Mouse (Mus musculus) thymus, adult 2 months (tissue): Measurements from ENCODE around the gene Ppp4r1. TPM values are rescaled to one million over a fixed set of nuclear protein-coding genes. Genes with fewer than 3 reads are reported as not detected.

Source experiments
- DNase-seq: peaks from one replicate; pipeline ENCODE4 v3.0.0; 2021
- H3K27ac ChIP-seq: fragments of 200-500 bp; 2 replicates; pipeline ENCODE4 v1.5.1; 2012; ENCODE audit warnings: low read length, control low read depth; ENCODE audit not compliant: control insufficient read depth, insufficient read depth
- H3K27me3 ChIP-seq: fragments of 200-500 bp; 2 replicates; pipeline ENCODE4 v1.6.1; 2012; ENCODE audit warnings: mild to moderate bottlenecking, low read length, moderate library complexity, mixed read lengths; ENCODE audit not compliant: control insufficient read depth, insufficient read depth
- H3K36me3 ChIP-seq: fragments of 200-500 bp; 2 replicates; pipeline ENCODE4 v1.6.1; 2012; ENCODE audit warnings: mild to moderate bottlenecking, low read length, moderate library complexity; ENCODE audit not compliant: control insufficient read depth, insufficient read depth
- H3K4me1 ChIP-seq: fragments of 200-500 bp; replicated peaks from 2 replicates; pipeline ENCODE4 v1.6.1; 2012; ENCODE audit warnings: low read length; ENCODE audit not compliant: control insufficient read depth, insufficient read depth
- H3K4me3 ChIP-seq: fragments of 200-500 bp; 2 replicates; pipeline ENCODE4 v1.5.1; 2012; ENCODE audit warnings: mild to moderate bottlenecking, low read length, control low read depth, moderate library complexity; ENCODE audit not compliant: control insufficient read depth, insufficient read depth
- CTCF ChIP-seq: fragments of 200-500 bp; IDR thresholded peaks from 2 replicates; pipeline ENCODE4 v1.5.1; 2012; ENCODE audit warnings: mild to moderate bottlenecking, control low read depth, low read length, moderate library complexity, borderline replicate concordance; ENCODE audit not compliant: control insufficient read depth, poor library complexity, insufficient read depth; ENCODE audit errors: extremely low read depth
- POLR2A ChIP-seq: fragments of 200-500 bp; IDR thresholded peaks from 2 replicates; pipeline ENCODE4 v1.6.1; 2012; ENCODE audit warnings: mild to moderate bottlenecking, low read length, control low read depth, moderate library complexity; ENCODE audit not compliant: control insufficient read depth, poor library complexity, insufficient read depth; ENCODE audit errors: extremely low read depth
- WGBS: fragments of 180-500 bp; shearing (Covaris S2); methylation state at CpG from one replicate; pipeline ENCODE4 v1.1.7; 2018; 5-methylcytosine and 5-hydroxymethylcytosine counted together
- polyA plus RNA-seq: library from polyadenylated mRNA; depleted of rRNA; stranded (reverse); fragments of >200 nt; gene quantifications from 2 replicates; pipeline ENCODE4 v1.2.3, GENCODE M21; 2012

Gene Ppp4r1
- polyA plus RNA-seq, 1 experiment, result 40.1 TPM

DNA sequence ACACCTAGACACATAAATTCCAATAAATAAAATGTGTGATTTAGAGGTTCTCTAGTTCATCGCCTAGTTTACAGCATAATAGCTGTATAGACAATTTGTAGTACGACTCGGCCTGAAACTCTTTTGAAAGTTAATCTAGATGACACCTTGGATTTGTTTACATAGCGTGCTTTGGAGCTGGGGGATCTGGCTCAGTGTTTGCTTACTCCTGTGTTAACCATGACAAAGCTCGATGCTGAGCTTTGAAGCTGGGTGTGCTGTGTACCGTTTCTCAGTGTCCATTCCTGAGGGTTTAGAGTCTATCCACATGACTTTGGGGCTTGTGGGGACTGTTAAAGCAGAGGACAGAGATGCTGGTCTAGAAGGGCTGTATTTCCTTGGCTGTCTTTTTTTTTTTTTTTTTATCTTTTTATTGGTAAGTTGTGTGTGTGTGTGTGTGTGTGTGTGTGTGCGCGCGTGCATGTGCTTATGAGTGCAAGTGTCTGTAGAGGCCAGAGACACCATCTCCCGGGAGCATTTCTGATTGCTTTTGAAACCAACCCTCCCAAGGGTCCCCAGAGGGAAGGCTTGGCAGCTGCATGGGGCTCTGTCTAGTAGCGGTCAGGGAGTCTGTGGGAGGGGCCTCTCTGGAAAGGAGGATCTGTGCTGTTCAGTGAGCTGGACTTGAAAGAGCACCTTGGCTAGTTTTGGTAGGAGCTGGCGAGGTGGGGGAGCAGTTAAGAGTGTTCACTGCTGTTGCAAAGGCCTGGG lies 6.3 kb downstream of the Ppp4r1 start:
- 94% methylated on average over 12 of the region's 12 CpGs for WGBS
- Histone ChIP-seq H3K27me3 (no peaks in the 10 kb centered on the region), H3K27ac (no peak overlapping the region), H3K4me3 (no peak overlapping the region), H3K36me3 (no peaks in the 10 kb centered on the region), H3K4me1 (peaks cover 2% of the 10 kb centered on the region)
- TF ChIP-seq POLR2A (no peak), CTCF (no peak)
- DNase-seq, result no peak

DNA sequence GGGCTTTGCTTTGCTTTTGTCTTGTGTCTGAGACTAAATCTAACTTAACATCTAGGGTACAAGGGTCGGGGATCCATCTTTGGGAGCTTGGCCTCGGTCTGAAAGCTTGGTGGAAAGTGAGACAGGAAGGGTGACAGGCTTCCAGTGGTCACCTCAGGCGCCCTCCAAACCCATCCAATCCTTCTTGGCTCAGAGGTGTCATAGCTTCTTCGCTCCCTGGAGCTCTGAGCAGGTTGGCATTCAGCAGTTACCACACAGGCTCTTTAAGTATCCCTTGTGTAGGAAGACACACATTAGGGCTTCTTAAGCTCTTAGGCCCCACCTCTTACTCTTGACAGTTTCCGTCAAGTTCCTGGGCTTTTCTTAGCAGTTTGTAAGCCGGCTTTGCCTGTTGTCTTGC lies 7.2 kb downstream of the Ppp4r1 start:
- TF ChIP-seq POLR2A (no peak), CTCF (no peak)
- H3K4me1 ChIP-seq, result no peaks in the 10 kb centered on the region; the same call in 1 of the 2 replicates
- no peaks in the 10 kb centered on the region for H3K36me3 ChIP-seq
- H3K4me3 ChIP-seq, result no peak overlapping the region
- 94% methylated on average over 6 of the region's 6 CpGs for WGBS
- H3K27me3 ChIP-seq, result no peaks in the 10 kb centered on the region
- H3K27ac ChIP-seq, result no peak overlapping the region
- no peak for DNase-seq

DNA sequence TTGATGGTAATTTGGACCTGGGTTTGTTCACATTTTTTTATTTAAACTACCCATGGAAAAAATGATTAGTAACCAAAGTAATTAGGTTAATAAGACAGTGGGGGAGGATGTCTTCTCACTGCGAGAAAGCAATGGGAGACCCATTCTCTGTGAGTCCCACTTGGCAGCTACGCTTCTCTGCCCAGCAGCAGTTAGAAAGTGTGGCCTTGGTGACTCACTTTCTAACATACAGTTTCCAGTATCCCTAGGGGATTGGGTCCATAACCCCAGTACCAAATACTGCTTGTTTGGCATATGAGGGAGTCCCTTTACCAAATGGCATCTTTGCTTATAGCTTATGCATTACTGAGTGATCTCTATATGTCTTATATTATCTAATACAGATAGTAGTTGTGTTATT lies 8.8 kb downstream of the Ppp4r1 start:
- TF ChIP-seq CTCF (no peak), POLR2A (no peak)
- Histone ChIP-seq H3K27me3 (no peaks in the 10 kb centered on the region), H3K36me3 (no peaks in the 10 kb centered on the region), H3K4me3 (no peak overlapping the region), H3K4me1 (no peaks in the 10 kb centered on the region), H3K27ac (no peak overlapping the region)
- no peak for DNase-seq
- WGBS, result 98% methylated on average over 2 of the region's 2 CpGs

DNA sequence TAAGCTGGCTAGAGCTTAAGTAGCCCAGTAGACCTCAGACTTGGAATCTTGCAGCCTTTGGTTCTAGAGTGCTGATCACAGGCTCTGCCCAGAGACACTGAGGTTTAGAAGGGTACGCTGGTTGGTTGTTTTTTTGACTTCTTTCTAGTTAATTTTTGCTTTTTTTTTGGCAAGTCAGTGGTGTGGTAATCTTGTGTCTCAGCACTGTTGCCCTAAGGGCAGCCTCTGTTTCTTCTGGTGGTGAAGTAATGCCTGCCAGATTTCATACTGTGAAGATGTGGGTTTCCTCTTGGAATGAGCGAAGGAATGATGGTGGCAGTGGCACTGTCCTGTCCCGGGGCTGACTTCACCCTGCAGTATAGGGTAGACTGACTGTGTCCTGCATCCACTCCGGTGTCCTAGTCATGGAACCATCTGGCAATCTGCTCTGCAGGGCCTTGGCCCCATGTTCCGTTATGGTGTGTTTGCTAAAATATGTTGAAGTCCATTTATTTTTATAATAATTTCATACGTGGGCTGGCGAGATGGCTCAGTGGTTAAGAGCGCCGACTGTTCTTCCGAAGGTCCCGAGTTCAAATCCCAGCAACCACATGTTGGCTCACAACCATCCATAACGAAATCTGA lies 11.0 kb downstream of the Ppp4r1 start:
- no peak for TF ChIP-seq CTCF
- no peak for TF ChIP-seq POLR2A
- DNase-seq, result no peak
- no peaks in the 10 kb centered on the region; the same call in 1 of the 2 replicates for H3K4me1 ChIP-seq
- H3K36me3 ChIP-seq, result no peaks in the 10 kb centered on the region
- 98% methylated on average over 12 of the region's 12 CpGs for WGBS
- H3K27me3 ChIP-seq, result no peaks in the 10 kb centered on the region
- no peak overlapping the region for H3K4me3 ChIP-seq
- no peak overlapping the region for H3K27ac ChIP-seq

DNA sequence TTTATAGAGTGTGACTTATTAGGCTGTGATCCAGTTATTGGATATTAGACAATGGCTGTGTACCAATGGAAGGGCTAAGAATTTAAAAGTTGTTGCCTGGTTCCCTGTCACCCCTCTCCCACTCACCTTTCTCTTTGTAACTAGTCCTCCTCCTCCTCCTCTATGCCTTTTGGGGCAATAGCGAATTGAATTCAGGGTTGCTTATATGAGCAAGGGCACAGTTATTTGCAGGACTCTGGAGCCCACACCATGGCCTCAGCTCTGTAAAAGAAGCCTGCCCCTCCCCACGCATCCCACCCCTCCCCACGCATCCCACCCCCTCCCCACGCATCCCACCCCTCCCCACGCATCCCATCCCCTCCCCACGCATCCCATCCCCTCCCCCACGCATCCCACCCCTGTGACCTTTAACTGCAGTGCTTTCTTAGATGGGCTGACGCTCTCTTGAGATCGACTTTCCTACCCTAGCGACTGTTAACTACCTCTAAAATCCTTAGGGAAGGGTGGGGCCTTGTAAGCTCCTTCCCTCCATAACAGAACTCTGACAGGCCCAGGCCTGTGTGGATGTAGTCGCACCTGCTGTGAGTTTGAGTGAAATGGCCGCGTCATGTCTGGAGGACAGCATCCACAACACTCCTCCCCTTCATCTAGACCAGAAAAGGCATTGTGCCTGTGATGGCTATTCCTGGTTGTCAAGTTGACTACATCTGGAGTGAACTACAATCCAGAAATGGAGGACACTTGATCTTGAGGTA lies 11.9 kb downstream of the Ppp4r1 start:
- Histone ChIP-seq H3K4me1 (no peaks in the 10 kb centered on the region; the same call in 1 of the 2 replicates), H3K27me3 (no peaks in the 10 kb centered on the region), H3K4me3 (no peak overlapping the region), H3K27ac (no peak overlapping the region), H3K36me3 (no peaks in the 10 kb centered on the region)
- TF ChIP-seq POLR2A (no peak), CTCF (no peak)
- WGBS, result 94% methylated on average over 13 of the region's 13 CpGs
- DNase-seq, result no peak

DNA sequence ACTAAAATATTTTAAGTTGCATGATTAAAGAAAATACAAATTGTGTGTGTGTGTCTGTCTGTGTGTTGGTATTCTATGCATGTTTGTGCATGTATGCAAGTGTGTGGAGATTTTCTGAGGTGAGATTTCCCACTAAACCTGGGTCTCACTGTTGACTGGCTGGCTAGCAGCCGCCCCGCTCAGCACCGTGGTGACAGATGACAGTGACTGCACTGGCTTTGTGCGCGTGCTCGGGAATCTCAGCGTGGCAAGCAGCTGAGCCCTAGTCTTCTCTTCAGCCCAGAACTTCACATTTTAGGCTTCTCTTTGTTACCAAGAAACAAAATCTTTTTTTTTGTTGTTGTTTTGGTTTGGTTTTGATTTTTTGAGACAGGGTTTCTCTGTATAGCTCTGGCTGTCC lies 13.7 kb downstream of the Ppp4r1 start:
- TF ChIP-seq CTCF (no peak), POLR2A (no peak)
- no peak for DNase-seq
- Histone ChIP-seq H3K27ac (no peak overlapping the region), H3K4me3 (no peak overlapping the region), H3K27me3 (no peaks in the 10 kb centered on the region), H3K36me3 (no peaks in the 10 kb centered on the region), H3K4me1 (no peaks in the 10 kb centered on the region; the same call in 1 of the 2 replicates)
- 94% methylated on average over 7 of the region's 7 CpGs for WGBS

DNA sequence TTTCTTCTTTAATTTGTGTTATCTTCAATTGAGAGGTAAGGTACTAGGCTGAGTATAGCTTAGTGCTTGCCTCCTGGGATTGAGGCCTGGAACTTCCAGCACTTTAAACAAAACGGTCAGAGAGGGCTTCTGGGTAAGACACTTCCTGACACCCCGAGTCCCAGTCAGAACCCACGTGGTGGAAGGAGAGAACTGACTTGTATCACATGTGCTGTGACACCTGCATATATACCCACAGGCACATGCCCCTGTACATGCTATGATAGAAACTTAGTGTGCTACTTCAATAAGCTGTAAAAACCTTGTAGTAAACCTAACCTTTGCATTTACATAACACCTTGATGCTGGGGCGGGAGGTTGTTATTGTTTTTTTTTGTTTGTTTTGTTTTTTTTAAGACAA lies 16.1 kb downstream of the Ppp4r1 start:
- peak; percentile 27 for DNase-seq
- 25% methylated on average over 4 of the region's 4 CpGs for WGBS
- Histone ChIP-seq H3K27me3 (no peaks in the 10 kb centered on the region), H3K4me3 (no peak overlapping the region), H3K36me3 (no peaks in the 10 kb centered on the region), H3K4me1 (no peaks in the 10 kb centered on the region; the same call in 1 of the 2 replicates), H3K27ac (no peak overlapping the region)
- TF ChIP-seq CTCF (no peak), POLR2A (no peak)
